Mouse (Mus musculus) urinary bladder, postnatal 14 days (tissue): ENCODE data around the gene Fam110a.

Experiments used
- DNase-seq: peaks from one replicate; pipeline ENCODE4 v3.0.0; 2021; ENCODE audit warnings: low spot score

Gene Fam110a

GRCm38 (mm10) chr2:151979470-151980354, at the start of gene Fam110a:
Fam110a (minus strand) TSS chr2:151980219.
- DNase-seq, result peak; percentile 93

- peak; percentile 87 for DNase-seq
These were observed 49.4 kb upstream of the Fam110a start for GRCm38 (mm10) chr2:152029252-152030082.

DNA sequence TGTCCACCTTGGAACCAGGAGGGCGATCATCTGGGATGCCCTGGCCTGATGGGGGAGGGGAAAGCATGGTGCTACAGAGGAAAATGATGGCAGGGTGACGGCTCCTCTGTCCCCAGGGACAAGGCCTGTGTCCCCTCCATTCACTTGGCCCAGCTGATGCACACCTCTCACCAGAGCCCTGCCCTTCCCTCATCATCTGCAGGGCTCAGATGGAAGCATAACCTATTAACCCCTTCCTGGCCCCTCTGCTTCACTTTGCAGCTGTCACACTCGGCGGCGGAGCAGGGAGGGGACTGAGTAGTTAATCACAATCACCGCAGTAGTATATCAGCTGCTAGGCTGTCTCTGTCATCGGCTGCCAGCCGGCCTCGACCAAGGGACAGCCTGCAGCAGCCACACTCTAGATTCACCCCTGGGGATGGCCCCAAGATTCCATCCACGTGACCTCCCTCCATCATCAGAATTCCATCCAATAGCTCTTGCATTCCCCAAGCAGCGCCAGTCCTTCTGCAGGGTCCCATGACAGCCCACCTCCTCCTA, 44.9 kb upstream of the Fam110a start:
- DNase-seq, result no peak

- DNase-seq, result no peak
These were observed 42.0 kb upstream of the Fam110a start for GRCm38 (mm10) chr2:152022022-152022421.

DNA sequence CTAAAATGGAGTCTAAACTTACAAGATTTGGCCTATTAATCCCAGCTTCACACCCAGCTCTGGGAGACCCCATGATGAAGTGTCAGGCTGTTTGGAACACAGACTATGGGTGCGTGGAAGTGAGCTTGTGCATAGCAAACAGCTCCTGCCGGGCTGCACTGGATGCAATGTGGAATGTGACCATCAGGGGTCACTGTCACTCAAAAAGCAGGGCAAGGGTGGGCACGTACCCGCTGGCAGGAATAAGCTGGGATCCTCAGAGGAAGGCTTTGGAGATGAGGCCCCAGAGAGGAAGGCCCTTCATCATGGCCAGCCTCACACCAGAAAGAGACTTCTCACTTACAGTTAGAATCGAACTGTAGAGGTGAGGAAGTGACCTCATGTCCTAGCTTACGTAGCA, 40.2 kb upstream of the Fam110a start:
- DNase-seq, result peak; percentile 38

DNA sequence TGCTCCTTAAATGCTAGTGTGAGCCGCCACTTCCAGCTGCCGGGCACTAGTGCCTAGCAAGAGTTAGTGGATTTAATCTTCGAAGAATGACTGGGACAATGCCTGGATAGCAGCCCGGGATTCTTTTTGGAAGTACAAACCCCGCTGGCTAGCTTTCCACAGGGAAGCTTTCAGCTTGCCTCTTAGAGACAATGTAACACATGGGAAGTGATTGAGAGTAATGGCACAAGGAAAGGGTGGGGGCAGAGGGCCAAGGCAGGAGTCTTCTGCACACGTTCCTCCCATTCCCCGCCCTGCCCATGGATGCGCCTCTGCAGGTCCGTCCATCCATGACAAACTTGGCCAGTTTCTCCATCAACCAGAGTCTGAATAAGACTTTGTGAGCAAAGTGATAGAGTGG, 36.6 kb upstream of the Fam110a start:
- no peak for DNase-seq

- DNase-seq, result no peak
These were observed 36.0 kb upstream of the Fam110a start for GRCm38 (mm10) chr2:152015997-152016396.

DNA sequence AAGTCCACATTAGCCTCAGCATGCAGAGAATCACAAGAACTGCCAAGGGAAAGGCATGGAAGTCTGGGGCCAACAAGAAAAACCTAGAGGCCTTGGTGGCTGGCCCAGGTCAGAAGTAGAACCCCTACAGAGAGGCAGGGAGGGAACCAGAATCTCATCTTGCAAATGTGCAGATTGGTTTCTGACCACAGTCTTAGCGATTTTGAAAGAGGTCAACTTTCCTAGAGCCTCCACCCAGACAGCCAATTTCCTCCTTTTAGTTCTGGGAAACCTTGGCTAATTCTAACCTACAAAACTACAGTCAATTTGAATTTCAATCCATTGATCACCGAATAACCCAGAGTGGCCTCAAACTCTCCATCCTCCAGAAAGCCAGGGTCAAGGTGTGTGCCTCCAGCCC, 32.7 kb upstream of the Fam110a start:
- no peak for DNase-seq

DNA sequence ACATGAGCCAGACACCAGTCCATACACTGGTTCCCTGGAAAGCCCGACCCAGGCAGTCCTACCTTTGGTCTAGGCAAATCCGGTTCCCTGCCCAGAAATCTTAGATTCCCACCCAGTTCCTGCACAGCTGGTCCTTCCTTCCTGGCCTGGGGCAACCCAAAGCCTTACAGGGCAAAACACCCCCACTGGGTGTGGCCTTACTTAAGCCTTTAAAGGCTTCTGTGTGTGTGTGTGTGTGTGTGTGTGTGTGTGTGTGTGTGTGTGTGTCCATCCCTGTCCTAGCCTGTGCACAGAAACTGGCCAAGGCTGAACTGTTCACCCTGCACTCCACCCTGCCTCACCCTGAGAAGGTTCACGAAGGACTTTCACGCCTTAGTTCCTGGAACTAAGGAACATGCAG, 32.2 kb upstream of the Fam110a start:
- no peak for DNase-seq

- no peak for DNase-seq
These were observed 31.7 kb upstream of the Fam110a start for GRCm38 (mm10) chr2:152011724-152012123.

DNA sequence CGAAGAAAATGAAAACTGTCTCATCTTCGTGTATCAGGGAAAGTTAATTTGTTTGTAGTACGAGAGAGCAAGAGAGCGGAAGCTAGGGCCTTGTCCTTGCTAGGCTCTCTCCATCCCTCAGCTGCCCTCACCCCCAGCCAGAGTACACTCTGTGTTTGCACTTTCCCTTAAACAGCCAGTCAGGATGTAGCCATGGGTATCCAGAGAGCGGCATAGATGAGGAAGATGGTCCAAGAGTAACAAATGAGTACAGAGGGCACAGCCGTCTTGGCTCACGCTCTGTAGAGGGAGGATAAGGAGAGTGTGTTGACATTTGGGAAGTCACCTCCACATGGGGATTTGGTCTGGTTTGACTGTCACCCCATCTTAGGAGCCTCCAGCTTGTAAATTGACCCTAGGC, 30.6 kb upstream of the Fam110a start:
- no peak for DNase-seq

DNA sequence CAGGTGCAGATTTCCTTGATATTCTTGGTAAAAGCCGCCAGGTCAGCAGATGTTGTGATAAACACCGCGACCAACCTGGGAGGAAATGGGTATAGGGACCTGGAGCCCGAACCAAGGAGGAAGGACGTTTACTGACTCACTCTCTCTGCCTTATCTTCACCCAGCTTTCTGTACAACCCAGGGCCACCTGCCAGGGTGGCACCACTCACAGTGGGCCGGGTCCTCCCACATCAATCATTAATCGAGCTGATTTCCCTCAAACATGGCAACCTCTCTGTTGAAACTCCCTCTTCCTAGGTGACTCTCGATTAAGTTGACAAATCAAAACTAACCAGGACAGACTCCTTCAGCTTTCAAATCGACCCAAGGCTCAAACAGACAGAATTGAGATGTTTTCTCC, 30.2 kb upstream of the Fam110a start:
- DNase-seq, result no peak

DNA sequence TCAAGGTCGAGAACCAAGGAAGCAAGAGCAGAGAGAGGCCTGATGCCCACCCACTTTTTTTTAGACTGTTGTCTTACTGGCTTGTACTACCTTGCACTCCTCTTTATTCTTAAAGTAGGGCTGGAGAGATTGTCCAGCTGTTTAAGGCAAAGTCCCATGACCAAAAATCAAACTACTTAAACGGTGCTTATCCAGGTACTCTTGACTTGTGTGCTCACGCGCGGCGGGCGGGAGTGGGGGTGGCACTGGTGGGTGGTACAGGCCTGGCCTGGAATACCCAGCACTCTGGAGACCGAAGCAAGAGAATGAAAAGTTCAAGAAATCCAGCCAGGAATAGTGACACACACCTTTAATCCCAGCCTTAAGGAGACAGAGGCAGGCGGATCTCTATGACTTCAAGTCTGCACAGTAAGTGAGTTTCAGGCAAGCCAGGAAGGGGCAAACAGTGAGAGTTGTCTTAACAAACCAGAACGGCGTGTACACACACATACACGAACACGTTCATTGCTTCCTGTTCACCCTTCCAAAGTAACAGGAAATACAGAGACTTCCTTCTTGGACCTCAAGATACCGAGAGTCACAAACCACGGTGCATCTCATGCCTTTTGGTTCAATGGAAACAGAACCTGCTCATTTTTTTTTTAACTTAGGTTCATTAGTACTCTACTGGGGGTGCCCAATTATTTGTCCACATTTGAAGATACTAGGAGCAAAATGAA, 29.2 kb upstream of the Fam110a start:
- DNase-seq, result no peak

DNA sequence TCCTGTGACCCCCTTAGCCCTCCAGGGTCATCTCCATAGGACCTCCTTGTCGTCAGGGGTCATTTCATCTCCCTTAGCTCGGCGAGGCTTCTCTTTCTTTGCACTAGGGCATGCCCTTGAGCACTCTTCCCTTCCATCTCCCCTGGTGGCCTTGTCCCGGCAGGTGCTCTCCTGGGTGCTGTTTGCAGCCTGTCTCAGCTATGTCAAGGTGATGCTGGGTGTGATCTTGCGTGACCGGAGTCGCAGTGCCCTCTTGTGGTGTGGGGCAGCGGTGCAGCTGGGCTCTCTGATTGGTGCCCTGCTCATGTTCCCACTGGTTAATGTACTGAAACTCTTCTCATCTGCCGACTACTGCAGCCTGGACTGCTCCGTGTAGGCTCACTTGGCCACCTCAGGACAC, 27.8 kb upstream of the Fam110a start:
- no peak for DNase-seq

DNA sequence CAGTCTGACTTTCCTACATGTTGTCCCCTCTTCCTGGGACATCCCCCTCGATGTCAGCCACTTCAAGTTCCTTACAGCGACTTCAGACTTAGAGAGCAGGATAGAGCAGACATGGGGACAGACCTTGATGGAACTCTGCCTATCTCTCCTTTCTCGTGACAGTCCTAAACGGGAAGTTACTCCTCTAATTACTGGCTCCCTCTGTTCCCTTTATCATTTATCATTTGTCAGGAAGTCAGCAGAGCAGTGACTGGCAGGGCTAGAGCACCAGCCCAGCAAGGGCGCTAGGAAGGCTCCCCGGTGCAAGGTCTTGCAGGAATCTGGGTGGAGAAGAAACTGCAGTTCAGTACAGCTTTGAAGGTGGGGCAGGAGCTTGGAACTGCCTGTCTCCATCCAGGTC, 22.5 kb upstream of the Fam110a start:
- no peak for DNase-seq

DNA sequence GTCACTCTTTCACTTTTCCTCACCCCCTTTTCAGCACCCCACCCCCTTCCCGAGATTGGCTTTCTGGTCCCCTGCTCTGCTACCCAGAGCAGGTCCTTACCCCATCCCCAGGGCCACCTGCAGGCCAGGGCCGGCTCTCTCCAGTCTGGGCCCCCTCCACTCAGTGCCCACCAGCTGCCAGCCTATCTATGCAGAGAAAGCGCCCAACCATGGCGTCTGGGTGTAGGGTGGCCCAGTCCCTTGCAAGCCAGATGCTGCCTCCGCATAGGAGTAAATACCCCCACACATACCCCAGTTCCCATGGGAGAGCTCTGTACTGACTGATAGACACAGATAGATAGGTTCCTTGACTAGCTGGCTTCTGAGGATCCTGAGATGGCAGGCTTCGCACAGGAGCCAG, 20.7 kb upstream of the Fam110a start:
- DNase-seq, result peak; percentile 3

DNA sequence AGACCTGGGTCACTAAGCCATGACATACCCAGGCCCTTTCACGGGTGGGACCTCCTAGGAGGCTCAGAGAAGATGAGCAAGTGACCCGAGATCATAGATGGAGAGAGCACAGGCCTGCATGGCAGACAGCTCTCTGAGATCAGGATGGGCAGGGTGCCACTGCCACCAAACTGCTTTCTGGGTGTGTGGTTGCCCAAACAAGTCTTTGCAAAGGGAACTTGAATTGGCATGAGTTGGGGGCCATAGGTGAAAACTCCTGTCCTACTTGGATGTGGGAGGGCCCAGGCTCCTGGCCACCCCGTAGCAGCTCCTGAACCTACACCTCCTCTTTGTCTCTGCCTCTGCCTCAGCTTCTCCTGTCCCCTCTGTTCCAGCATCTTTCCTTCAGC, 20.3 kb upstream of the Fam110a start:
- DNase-seq, result peak; percentile 69

GRCm38 (mm10) chr2:151999669-152000290, 19.8 kb upstream of the Fam110a start:
- peak; percentile 73 for DNase-seq

- DNase-seq, result peak; percentile 13
These were observed 18.9 kb upstream of the Fam110a start for GRCm38 (mm10) chr2:151998932-151999331.

DNA sequence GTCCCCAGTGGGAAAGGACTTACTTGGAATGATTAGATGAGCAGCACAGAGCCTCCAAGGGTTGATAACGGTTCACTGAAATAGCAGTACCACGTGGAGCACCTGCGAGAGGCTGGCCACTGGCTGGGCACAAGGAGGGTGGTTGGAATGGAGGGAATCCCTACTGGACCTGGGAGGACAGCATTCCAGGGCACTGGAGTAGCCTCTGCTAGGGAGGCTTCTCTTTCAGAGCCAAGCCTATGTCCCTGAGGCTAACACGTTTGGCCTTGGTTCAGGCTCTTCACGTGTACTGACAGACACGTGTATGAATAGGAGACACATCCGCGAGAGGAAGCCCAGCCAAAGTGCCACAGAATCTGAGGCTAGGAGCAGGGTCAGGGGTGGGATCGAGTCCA, 18.5 kb upstream of the Fam110a start:
- no peak for DNase-seq

DNA sequence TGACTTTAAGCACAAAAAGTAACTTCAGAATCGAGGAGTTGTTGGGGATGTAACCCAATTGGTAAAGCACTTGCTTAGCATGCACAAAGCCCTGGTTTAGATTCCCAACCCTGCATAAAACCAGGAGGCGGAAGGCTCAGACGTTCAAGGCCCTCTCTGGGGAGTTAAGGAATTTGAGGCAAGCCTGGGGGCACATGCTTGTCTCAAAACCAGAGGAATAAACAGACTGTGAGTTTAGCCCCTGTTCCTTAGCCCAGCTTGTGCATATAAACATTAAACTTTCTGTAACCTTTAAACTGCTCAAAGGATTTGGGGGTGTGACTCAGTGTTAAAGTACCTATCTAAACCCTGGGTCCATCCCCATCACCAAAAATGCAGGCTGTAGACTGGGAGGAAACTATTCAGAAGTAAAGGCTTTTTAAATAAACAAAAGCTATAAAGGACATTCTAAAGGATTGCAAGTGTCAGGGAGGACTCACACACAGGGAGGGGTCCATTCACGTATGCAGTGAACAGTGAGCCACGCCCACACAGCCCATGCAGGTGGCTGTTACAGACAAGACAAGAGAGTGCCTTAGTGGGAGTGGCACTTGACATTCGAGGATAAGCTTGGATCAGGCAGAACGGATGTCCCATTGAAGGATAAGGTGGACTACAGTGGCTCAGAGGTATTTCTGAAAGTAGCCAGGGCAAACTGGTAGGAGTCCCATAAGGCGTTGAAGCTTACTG, 17.9 kb upstream of the Fam110a start:
- no peak for DNase-seq
